Mouse (Mus musculus) adrenal gland, adult 18-20 months (tissue): ENCODE results near the gene Atxn2l. TPM values are rescaled to one million over a fixed set of nuclear protein-coding genes. Genes with fewer than 3 reads are reported as not detected.

Experiments used
- total RNA-seq, 2 experiments: library from RNA; stranded (reverse); gene quantifications; 1 replicate in 1 of 2; 2 replicates in 1 of 2; pipeline ENCODE4 v1.2.3; 2021

The Atxn2l gene
- total RNA-seq, 2 experiments from 2014 or later = 99.5 to 111 TPM

Other genes starting within 250 kb of the Atxn2l start
- 10 to 100 TPM; 46.2 to 99.7 TPM for gene Sbk1, start 230.8 kb downstream of the Atxn2l start, total RNA-seq
- gene Lat, start 133.9 kb downstream of the Atxn2l start, total RNA-seq = 1 to 10 TPM in 1 of 2 experiments, under 1 TPM in 1; 0.70 to 1.4 TPM
- 10 to 100 TPM; 38.2 to 44.1 TPM for gene Spns1, start 126.0 kb downstream of the Atxn2l start, total RNA-seq
- 1 to 10 TPM; 5.1 to 6.0 TPM for gene Nfatc2ip, start 106.7 kb downstream of the Atxn2l start, total RNA-seq
- under 1 TPM; 0.19 to 0.50 TPM for gene Cd19, start 88.5 kb downstream of the Atxn2l start, total RNA-seq
- gene Rabep2, start 74.7 kb downstream of the Atxn2l start, total RNA-seq = 10 to 100 TPM; 42.2 to 43.2 TPM
- 10 to 100 TPM in 1 of 2 experiments, not detected in 1; 10.0 TPM for gene Atp2a1, start 40.3 kb downstream of the Atxn2l start, total RNA-seq
- gene Sh2b1, start 28.0 kb downstream of the Atxn2l start, total RNA-seq = 10 to 100 TPM; 56.2 to 60.8 TPM
- gene Tufm, start 16.1 kb downstream of the Atxn2l start, total RNA-seq = 100 to 1,000 TPM; 221 to 235 TPM
- 100 to 1,000 TPM; 199 to 243 TPM for gene Eif3c, start 63.0 kb upstream of the Atxn2l start, total RNA-seq
- gene Apobr, start 81.5 kb upstream of the Atxn2l start, total RNA-seq = 1 to 10 TPM; 2.4 to 3.2 TPM
- gene Cln3, start 82.4 kb upstream of the Atxn2l start, total RNA-seq = 10 to 100 TPM; 34.6 to 35.8 TPM
- under 1 TPM in 1 of 2 experiments, not detected in 1; 0.38 TPM for gene Il27, start 91.5 kb upstream of the Atxn2l start, total RNA-seq
- 10 to 100 TPM; 13.6 to 26.7 TPM for gene Nupr1, start 127.4 kb upstream of the Atxn2l start, total RNA-seq
- 10 to 100 TPM; 39.6 to 50.1 TPM for gene Sgf29, start 145.9 kb upstream of the Atxn2l start, total RNA-seq
- gene Sult1a1, start 173.0 kb upstream of the Atxn2l start, total RNA-seq = 10 to 100 TPM; 48.0 to 52.5 TPM
- gene Bola2, start 192.0 kb upstream of the Atxn2l start, total RNA-seq = 100 to 1,000 TPM in 1 of 2 experiments, 10 to 100 TPM in 1; 98.7 to 105 TPM
- gene Slx1b, start 192.3 kb upstream of the Atxn2l start, total RNA-seq = 10 to 100 TPM in 1 of 2 experiments, 1 to 10 TPM in 1; 9.9 to 11.1 TPM
- gene Coro1a, start 204.3 kb upstream of the Atxn2l start, total RNA-seq = 10 to 100 TPM; 19.0 to 21.7 TPM